Mouse (Mus musculus) layer of hippocampus, adult 2 months (tissue): ENCODE results near the gene Ctla2a. TPM values are rescaled to one million over a fixed set of nuclear protein-coding genes. Genes with fewer than 3 reads are reported as not detected.
"Not testable (repeated sequence)": the region's sequence is repeated elsewhere in the genome, so short reads cannot be mapped to it uniquely, and the experiment has no call there.

Experiments
- DNase-seq, 2 experiments: peaks; one replicate each; pipeline ENCODE4 v3.0.0; 2022; ENCODE audit warnings: low spot score in 2 of 2
- H3K27ac ChIP-seq: fragments of 200-600 bp; 2 replicates; pipeline ENCODE4 v1.8.1; 2022
- H3K4me3 ChIP-seq: fragments of 200-600 bp; 2 replicates; pipeline ENCODE4 v1.8.1; 2022; ENCODE audit warnings: mild to moderate bottlenecking
- CTCF ChIP-seq: fragments of 200-600 bp; conservative IDR thresholded peaks from 2 replicates; pipeline ENCODE4 v1.8.1; 2022; ENCODE audit warnings: antibody characterized with exemption, mild to moderate bottlenecking, moderate library complexity
- long read RNA-seq, 2 experiments: library from polyadenylated mRNA; stranded (forward); transcript quantifications; one replicate each; pipeline ENCODE4 v2.0.0; 2021; ENCODE audit warnings: borderline mapping rate in 2 of 2
- total RNA-seq, 2 experiments: library from RNA; stranded (reverse); gene quantifications; 2 replicates each; pipeline ENCODE4 v1.2.3; 2021

The Ctla2a gene
- total RNA-seq: 10 to 100 TPM; 11.8 to 13.9 TPM
- long read RNA-seq, experiment 1, transcript Ctla2a-201 (5 exons, 1,373 nt): major isoform, 5 of 10 reads
- long read RNA-seq, experiment 1, partial matches to known transcripts: 1 of 10 reads
- long read RNA-seq, experiment 1, other reads (novel, unspliced or antisense): 0 of 10 reads
- long read RNA-seq, experiment 2, transcript Ctla2a-201 (5 exons, 1,373 nt): major isoform, 11 of 19 reads
- long read RNA-seq, experiment 2, transcript Ctla2a-205 (3 exons, 706 nt): minor isoform, 5 of 19 reads
- long read RNA-seq, experiment 2, partial matches to known transcripts: 1 of 19 reads
- long read RNA-seq, experiment 2, other reads (novel, unspliced or antisense): 2 of 19 reads

GRCm38 (mm10) chr13:60936500-60936901 lies at the start of gene Ctla2a, which contains the start of gene Gm49391:
TSS of gene Ctla2a (minus strand) at chr13:60936625.
TSS of gene Gm49391 (minus strand) at chr13:60936571.
- no peak for DNase-seq
- H3K27ac ChIP-seq: no peak within 1 kb of the TSS
- no peak for TF ChIP-seq CTCF
- no peak within 1 kb of the TSS; the same call in 1 of the 2 replicates for H3K4me3 ChIP-seq

GRCm38 (mm10) chr13:60972319-60972718 lies 35.9 kb upstream of the Ctla2a start:
- H3K4me3 ChIP-seq, DNase-seq, H3K27ac ChIP-seq: not testable (repeated sequence)

- H3K4me3 ChIP-seq, H3K27ac ChIP-seq, DNase-seq: not testable (repeated sequence)
Measured at GRCm38 (mm10) chr13:60963985-60964384, 27.6 kb upstream of the Ctla2a start.

- Histone ChIP-seq H3K4me3 (no peak overlapping the region), H3K27ac (no peak overlapping the region)
- no peak for DNase-seq
- no peak for TF ChIP-seq CTCF
Measured at GRCm38 (mm10) chr13:60961706-60962105, 25.3 kb upstream of the Ctla2a start.

- not testable (repeated sequence) for H3K27ac ChIP-seq, DNase-seq, H3K4me3 ChIP-seq
Measured at GRCm38 (mm10) chr13:60941884-60942283, 5.5 kb upstream of the Ctla2a start, which contains the start of gene Tpbpa. TSS of gene Tpbpa (minus strand) at chr13:60941984.

GRCm38 (mm10) chr13:60935490-60935889 lies 935 bp downstream of the Ctla2a start, which contains the start of gene Gm49393:
TSS of gene Gm49393 (minus strand) at chr13:60935590.
- not testable (repeated sequence) for H3K27ac ChIP-seq, H3K4me3 ChIP-seq, DNase-seq

GRCm38 (mm10) chr13:60904780-60905179 lies 31.6 kb downstream of the Ctla2a start, which contains the start of gene Tpbpb:
TSS of gene Tpbpb (minus strand) at chr13:60904880.
- not testable (repeated sequence) for H3K4me3 ChIP-seq, DNase-seq, H3K27ac ChIP-seq

GRCm38 (mm10) chr13:60897328-60897727 lies 39.1 kb downstream of the Ctla2a start, which contains the start of gene Ctla2b:
TSS of gene Ctla2b (minus strand) at chr13:60897447.
- DNase-seq: no peak
- no peak for TF ChIP-seq CTCF
- H3K27ac ChIP-seq: no peak within 1 kb of the TSS
- no peak within 1 kb of the TSS for H3K4me3 ChIP-seq

- H3K27ac ChIP-seq, H3K4me3 ChIP-seq, DNase-seq: not testable (repeated sequence)
Measured at GRCm38 (mm10) chr13:60896794-60897193, 39.6 kb downstream of the Ctla2a start, which contains the start of gene Gm49392. TSS of gene Gm49392 (minus strand) at chr13:60896894.

- no peak for DNase-seq
- TF ChIP-seq CTCF: no peak
- Histone ChIP-seq H3K4me3 (no peak overlapping the region), H3K27ac (no peak overlapping the region)
Measured at GRCm38 (mm10) chr13:60895406-60896160, 40.8 kb downstream of the Ctla2a start.

- no peak overlapping the region for H3K4me3 ChIP-seq
- no peak for DNase-seq
- no peak overlapping the region for H3K27ac ChIP-seq
- no peak for TF ChIP-seq CTCF
Measured at GRCm38 (mm10) chr13:60892301-60892700, 44.1 kb downstream of the Ctla2a start.

Other genes with a start within 250 kb of the Ctla2a start
- gene BC051665, start 150.3 kb downstream of the Ctla2a start, total RNA-seq: not detected
- not detected for gene Ctsll3, start 133.8 kb downstream of the Ctla2a start, total RNA-seq
- gene 4930486L24Rik, start 72.2 kb downstream of the Ctla2a start, total RNA-seq: not detected
- gene Gm49392, start 39.7 kb downstream of the Ctla2a start, total RNA-seq: not detected
- 1 to 10 TPM in 1 of 2 experiments, under 1 TPM in 1; 0.83 to 1.8 TPM for gene Ctla2b, start 39.2 kb downstream of the Ctla2a start, total RNA-seq
- not detected for gene Tpbpb, start 31.7 kb downstream of the Ctla2a start, total RNA-seq
- not detected for gene Gm49393, start 1.0 kb downstream of the Ctla2a start, total RNA-seq
- not detected for gene Gm49391, start 54 bp downstream of the Ctla2a start, total RNA-seq
- not detected for gene Tpbpa, start 5.4 kb upstream of the Ctla2a start, total RNA-seq
- gene Ctsj, start 69.3 kb upstream of the Ctla2a start, total RNA-seq: not detected
- not detected for gene Ctsq, start 104.0 kb upstream of the Ctla2a start, total RNA-seq
- gene Ctsr, start 227.6 kb upstream of the Ctla2a start, total RNA-seq: not detected